In the genomic region with DNA sequence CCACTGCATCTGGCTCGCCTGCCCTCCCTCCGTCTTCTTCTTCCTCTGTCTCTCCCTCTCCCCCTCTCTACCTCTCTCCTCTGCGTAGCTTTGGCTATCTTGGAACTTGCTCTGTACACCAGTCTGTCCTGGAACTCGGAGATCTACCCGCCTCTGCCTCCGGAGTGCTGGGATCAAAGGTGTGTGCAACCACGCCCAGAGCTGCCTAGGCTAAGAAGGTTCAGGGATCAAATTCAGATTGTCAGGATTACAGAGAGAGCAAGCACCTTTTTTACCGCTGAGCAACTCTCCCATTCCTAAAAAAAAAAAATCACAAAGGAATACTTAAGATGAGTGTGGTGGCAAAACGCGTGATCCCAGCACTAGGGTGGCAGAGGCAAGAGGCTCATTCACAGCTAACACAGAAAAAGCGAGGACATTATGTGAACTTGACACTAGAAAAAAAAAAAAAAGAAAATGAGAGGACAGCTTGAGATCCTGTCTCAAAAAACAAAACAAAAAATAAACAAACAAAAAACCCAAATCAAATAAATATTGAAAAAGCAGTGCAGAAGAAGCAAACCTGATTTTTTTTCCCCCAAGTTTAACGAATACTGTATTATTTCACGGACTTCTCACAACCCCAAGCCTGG, we compare ENCODE assay signal across 8 mouse cellular contexts. TPM values are rescaled to one million over a fixed set of nuclear protein-coding genes. Genes with fewer than 3 reads are reported as not detected.
DNase-seq lines count a peak whose midpoint lies in the region; ATAC-seq and TF ChIP-seq lines count a peak whose summit lies in the region.

No protein-coding gene starts in this region.

- peak overlapping the region; percentile 92 for H3K4me3 ChIP-seq in erythroblast, embryonic 14.5 days (replicated peaks)
- H3K4me3 ChIP-seq in spleen, adult 2 months (ENCODE audit: extremely low read depth, insufficient read depth, insufficient read length), result peak overlapping the region; percentile 57
- peak overlapping the region; percentile 92 for H3K4me3 ChIP-seq in limb, embryonic 15.5 days
- peak overlapping the region; percentile 96 for H3K4me3 ChIP-seq in stomach, embryonic 15.5 days (replicated peaks)

- TF ChIP-seq POLR2A in spleen, adult 2 months (IDR thresholded peaks at IDR 0.05; ENCODE audit: low read depth, low read length), result no peak

- H3K36me3 ChIP-seq in erythroblast, embryonic 14.5 days (ENCODE audit: control insufficient read depth), result peaks cover 11% of the 10 kb centered on the region
- no peaks in the 10 kb centered on the region for H3K36me3 ChIP-seq in spleen, adult 2 months (ENCODE audit: control insufficient read depth, insufficient read depth, low read length)
- 0 out of 2 replicates have a peak, but pooled peaks cover 5% of the 10 kb centered on the region for H3K36me3 ChIP-seq in limb, embryonic 15.5 days
- peaks cover 6% of the 10 kb centered on the region; the same call in 1 of the 2 replicates for H3K36me3 ChIP-seq in stomach, embryonic 15.5 days

- peaks cover 65% of the 10 kb centered on the region for H3K4me1 ChIP-seq in erythroblast, embryonic 14.5 days (ENCODE audit: control insufficient read depth)
- H3K4me1 ChIP-seq in spleen, adult 2 months (ENCODE audit: control insufficient read depth, insufficient read depth, insufficient read length), result peaks cover 5% of the 10 kb centered on the region; the same call in 1 of the 2 replicates
- peaks cover 19% of the 10 kb centered on the region for H3K4me1 ChIP-seq in limb, embryonic 15.5 days
- peaks cover 12% of the 10 kb centered on the region; the same call in 1 of the 2 replicates for H3K4me1 ChIP-seq in stomach, embryonic 15.5 days

- peaks cover 3% of the 10 kb centered on the region for H3K27me3 ChIP-seq in erythroblast, embryonic 14.5 days (ENCODE audit: control insufficient read depth)
- H3K27me3 ChIP-seq in spleen, adult 2 months (ENCODE audit: control insufficient read depth, insufficient read depth, low read length), result no peaks in the 10 kb centered on the region
- H3K27me3 ChIP-seq in limb, embryonic 15.5 days, result peaks cover 5% of the 10 kb centered on the region
- 0 out of 2 replicates have a peak, but pooled peaks cover under 1% of the 10 kb centered on the region for H3K27me3 ChIP-seq in stomach, embryonic 15.5 days (replicated peaks)

- no peak for TF ChIP-seq CTCF in spleen, adult 2 months (IDR thresholded peaks at IDR 0.05; ENCODE audit: extremely low read depth, insufficient read depth, insufficient read length, insufficient replicate concordance)

- no peak for DNase-seq in spleen, adult 2 months (ENCODE audit: low read depth in 1 of 2, low spot score in 2 of 2)
- no peak for DNase-seq in spleen, adult 12 weeks (ENCODE audit: low spot score)
- no peak for DNase-seq in natural killer cell, adult 2 months (ENCODE audit: low spot score in 2 of 2)
- no peak for DNase-seq in cerebellum, adult 11-12 months

- H3K9ac ChIP-seq in limb, embryonic 15.5 days, result no peak overlapping the region
- no peak overlapping the region for H3K9ac ChIP-seq in stomach, embryonic 15.5 days

- peak overlapping the region; percentile 74 for H3K4me2 ChIP-seq in limb, embryonic 15.5 days
- H3K4me2 ChIP-seq in stomach, embryonic 15.5 days, result peak overlapping the region; percentile 73

- no peak overlapping the region for H3K27ac ChIP-seq in spleen, adult 2 months (ENCODE audit: insufficient read depth, low read length)
- 0 out of 2 replicates have a peak overlapping the region, but pooled peaks have one; percentile 52 for H3K27ac ChIP-seq in limb, embryonic 15.5 days
- H3K27ac ChIP-seq in stomach, embryonic 15.5 days, result no peak overlapping the region

- 51% methylated on average over 13 of the region's 13 CpGs for WGBS in spleen, adult 2 months
- 55% methylated on average over 13 of the region's 13 CpGs for WGBS in limb, embryonic 15.5 days
- WGBS in stomach, embryonic 15.5 days, result 52% methylated on average over 13 of the region's 13 CpGs

- no peak for ATAC-seq in erythroblast, adult 5-6 weeks (replicated peaks; ENCODE audit: low FRiP score, poor library complexity, severe bottlenecking)
- no peak for ATAC-seq in limb, embryonic 15.5 days (ENCODE audit: insufficient number of reproducible peaks, low FRiP score, low TSS enrichment, low read depth)
- no peak for ATAC-seq in stomach, embryonic 15.5 days (ENCODE audit: insufficient read depth, low FRiP score, low read depth)

- H3K9me3 ChIP-seq in erythroblast, embryonic 14.5 days (ENCODE audit: control insufficient read depth, low read length), result no peaks in the 10 kb centered on the region
- H3K9me3 ChIP-seq in limb, embryonic 15.5 days, result no peaks in the 10 kb centered on the region
- H3K9me3 ChIP-seq in stomach, embryonic 15.5 days, result no peaks in the 10 kb centered on the region

RNA-seq across cellular contexts. Expression of gene Aen, which starts 0.5 kb away (rescaled TPM):
- 2.4 and 2.5 TPM in 2 replicates for polyA plus RNA-seq in erythroblast, embryonic 14.5 days (2012)
- 0.96 and 4.6 TPM in 2 replicates for total RNA-seq in erythroblast, adult 5-6 weeks (2015; ENCODE audit: low replicate concordance)
- total RNA-seq in erythroblast, adult 5-6 weeks (2017; ENCODE audit: low replicate concordance), result 10.0 and 17.6 TPM in 2 replicates
- polyA plus RNA-seq in spleen, adult 2 months (2012; rRNA removed), result 14.6 and 18.1 TPM in 2 replicates
- 38.7 and 41.8 TPM in 2 replicates for polyA plus RNA-seq in limb, embryonic 15.5 days (2015; fragmentation: Nextera tagmentation; extraction: Ambion mirVana)
- polyA plus RNA-seq in stomach, embryonic 15.5 days (2015; fragmentation: Nextera tagmentation; extraction: Ambion mirVana), result 37.9 and 39.8 TPM in 2 replicates

RNA-seq across cellular contexts. Expression of gene Isg20, which starts 18.1 kb away (rescaled TPM):
- polyA plus RNA-seq in erythroblast, embryonic 14.5 days (2012), result 26.9 and 29.5 TPM in 2 replicates
- total RNA-seq in erythroblast, adult 5-6 weeks (2015; ENCODE audit: low replicate concordance), result 792 and 830 TPM in 2 replicates
- 550 and 581 TPM in 2 replicates for total RNA-seq in erythroblast, adult 5-6 weeks (2017; ENCODE audit: low replicate concordance)
- polyA plus RNA-seq in spleen, adult 2 months (2012; rRNA removed), result 205 and 302 TPM in 2 replicates
- 3.9 and 4.1 TPM in 2 replicates for polyA plus RNA-seq in limb, embryonic 15.5 days (2015; fragmentation: Nextera tagmentation; extraction: Ambion mirVana)
- polyA plus RNA-seq in stomach, embryonic 15.5 days (2015; fragmentation: Nextera tagmentation; extraction: Ambion mirVana), result 16.8 and 21.9 TPM in 2 replicates

RNA-seq across cellular contexts. Expression of gene Det1, which starts 48.1 kb away (rescaled TPM):
- polyA plus RNA-seq in erythroblast, embryonic 14.5 days (2012), result 0.20 and 0.47 TPM in 2 replicates
- total RNA-seq in erythroblast, adult 5-6 weeks (2015; ENCODE audit: low replicate concordance), result 7.3 and 8.6 TPM in 2 replicates
- total RNA-seq in erythroblast, adult 5-6 weeks (2017; ENCODE audit: low replicate concordance), result 3.9 and 6.8 TPM in 2 replicates
- polyA plus RNA-seq in spleen, adult 2 months (2012; rRNA removed), result 16.1 and 19.3 TPM in 2 replicates
- polyA plus RNA-seq in limb, embryonic 15.5 days (2015; fragmentation: Nextera tagmentation; extraction: Ambion mirVana), result 16.0 and 17.2 TPM in 2 replicates
- 15.6 and 18.0 TPM in 2 replicates for polyA plus RNA-seq in stomach, embryonic 15.5 days (2015; fragmentation: Nextera tagmentation; extraction: Ambion mirVana)

Comparison
In these comparisons a context has a peak if more than half of its experiments do, and no peak if none do; other contexts are left out.
1. RNA of gene Det1, which starts 48.1 kb away (polyA plus RNA-seq): 16.0 to 17.2 TPM in limb, embryonic 15.5 days, 16.1 to 19.3 TPM in spleen, adult 2 months and 15.6 to 18.0 TPM in stomach, embryonic 15.5 days; 0.20 to 0.47 TPM in erythroblast, embryonic 14.5 days; every median in the first group is over 10 times any median in the second.
2. Peak in every context shown above with its lines, with median percentiles within 50 percentile points of each other: H3K4me3 ChIP-seq.